Mouse (Mus musculus) spleen, postnatal 4 days (tissue): ENCODE measurements around the gene Vmn1r55.
A peak's percentile ranks its signal among the peaks of the same experiment; 100 is the strongest.
"Not testable (repeated sequence)": the region's sequence is repeated elsewhere in the genome, so short reads cannot be mapped to it uniquely, and the experiment has no call there.

ENCODE experiments used
- DNase-seq, 2 experiments: peaks; one replicate each; pipeline ENCODE4 v3.0.0; 2022; ENCODE audit warnings: low spot score in 2 of 2

The Vmn1r55 gene

GRCm38 (mm10) chr7:5081939-5082338, 67.5 kb downstream of the Vmn1r55 start:
- DNase-seq: no peak

- peak in 1 of 2 experiments; percentile 40 for DNase-seq
These were observed 68.2 kb downstream of the Vmn1r55 start for GRCm38 (mm10) chr7:5081241-5081640.

GRCm38 (mm10) chr7:5080815-5081214, 68.7 kb downstream of the Vmn1r55 start:
- no peak for DNase-seq

GRCm38 (mm10) chr7:5080010-5080751, 69.3 kb downstream of the Vmn1r55 start, which contains the start of gene Epn1:
Gene Epn1 (plus strand): TSS chr7:5080235.
- DNase-seq: peak; percentile 95 to 97

GRCm38 (mm10) chr7:5079365-5080009, 70.0 kb downstream of the Vmn1r55 start:
- not testable (repeated sequence) for DNase-seq
